Mouse (Mus musculus) macrophage (primary cell): ENCODE results near the gene Smg6. TPM values are rescaled to one million over a fixed set of nuclear protein-coding genes. Genes with fewer than 3 reads are reported as not detected.
A peak's percentile ranks its signal among the peaks of the same experiment; 100 is the strongest.

ENCODE experiments used
- H3K27ac ChIP-seq: fragments of 350-480 bp; formaldehyde crosslinking; 2 replicates; pipeline ENCODE4 v1.9.0; 2021
- H3K36me3 ChIP-seq: fragments of 350-480 bp; formaldehyde crosslinking; 2 replicates; pipeline ENCODE4 v1.9.0; 2021; ENCODE audit errors: inconsistent target
- H3K4me3 ChIP-seq: fragments of 350-480 bp; formaldehyde crosslinking; 2 replicates; pipeline ENCODE4 v1.9.0; 2021; ENCODE audit errors: inconsistent target
- H3K79me2 ChIP-seq: fragments of 350-480 bp; formaldehyde crosslinking; 2 replicates; pipeline ENCODE4 v1.9.0; 2021; ENCODE audit errors: inconsistent target
- WGBS: methylation state at CpG from one replicate; pipeline ENCODE4 v1.1.7; 2026; ENCODE audit warnings: inconsistent platforms; ENCODE audit not compliant: missing documents; 5-methylcytosine and 5-hydroxymethylcytosine counted together
- polyA plus RNA-seq: library from polyadenylated mRNA; stranded (reverse); fragments of 250-400 nt; gene quantifications from 3 replicates; pipeline ENCODE4 v1.2.4, GENCODE M21; 2018; ENCODE audit warnings: inconsistent platforms
- total RNA-seq, 78 experiments: library from RNA; depleted of rRNA; stranded (reverse); fragments of 250-400 nt; gene quantifications; 1 replicate in 9 of 78; 2 replicates in 24 of 78; 3 replicates in 43 of 78; 4 replicates in 2 of 78; pipeline ENCODE4 v1.2.4; 2018; ENCODE audit warnings: inconsistent platforms in 56 of 78

Gene Smg6
- 100 to 1,000 TPM in 9 of 26 experiments, 10 to 100 TPM in 17; 35.8 to 143 (median 76.5) TPM for total RNA-seq (2018; cell fraction: chromatin; rRNA removed)
- 10 to 100 TPM in 16 of 26 experiments, 1 to 10 TPM in 10; 6.3 to 15.5 (median 10.5) TPM for total RNA-seq (2018; cell fraction: cytosol; rRNA removed)
- total RNA-seq (2018; cell fraction: nucleus; rRNA removed) = 10 to 100 TPM; 15.6 to 86.5 (median 33.3) TPM
- polyA plus RNA-seq = 9.2 to 19.0 TPM (median 10.1 TPM) in 3 replicates

DNA sequence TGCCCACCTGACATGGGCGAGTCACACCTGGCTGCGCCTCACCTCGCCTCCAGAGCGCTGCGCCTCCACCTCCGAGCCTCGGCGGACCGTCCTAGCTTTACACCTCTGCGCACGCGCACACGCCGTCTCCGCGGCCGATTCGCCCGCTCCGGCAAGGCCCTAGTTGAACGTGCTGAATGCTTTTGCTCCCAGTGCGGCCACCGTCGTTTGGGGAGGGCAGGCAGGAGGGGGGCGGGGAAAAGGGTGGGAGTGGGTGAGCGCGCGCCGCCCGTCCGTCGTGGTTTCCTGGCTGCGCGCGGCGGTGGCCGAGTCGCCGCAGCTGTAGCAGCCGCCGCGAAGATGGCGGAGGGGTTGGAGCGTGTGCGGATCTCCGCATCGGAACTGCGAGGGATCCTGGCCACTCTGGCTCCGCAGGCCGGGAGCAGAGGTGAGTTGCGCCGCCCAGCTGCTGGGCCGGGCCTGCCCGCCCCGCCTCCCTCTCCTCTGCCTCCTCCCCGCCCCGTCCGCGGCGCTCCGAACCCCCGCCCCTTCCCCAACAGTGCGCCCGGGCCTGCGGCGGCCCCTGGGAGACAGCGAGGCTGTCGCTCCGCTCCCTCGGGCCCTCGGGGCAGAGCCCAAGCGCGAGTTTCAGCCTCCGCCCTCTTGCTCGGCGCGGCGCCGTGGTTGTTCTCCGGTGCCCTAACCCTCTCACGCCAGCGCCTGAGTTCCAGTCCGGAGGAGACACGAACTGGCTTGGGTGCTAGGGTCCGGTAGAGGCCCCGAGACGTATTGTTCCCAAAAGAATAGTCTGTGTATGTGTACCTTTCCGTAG, at the start of gene Smg6, which contains the start of gene Srr:
Gene Smg6, plus strand, starts transcription at position 247 of the 811 bp plus-strand sequence.
Gene Srr, minus strand, starts transcription at position 372 of the 811 bp plus-strand sequence.
- Histone ChIP-seq H3K27ac (peak within 1 kb of the TSS; percentile 58), H3K79me2 (peaks cover 54% of the 10 kb centered on the region), H3K4me3 (peak within 1 kb of the TSS; percentile 72), H3K36me3 (no peaks in the 10 kb centered on the region)
- WGBS = 2% methylated on average over 72 of the region's 88 CpGs

- 50% methylated on average over 9 of the region's 9 CpGs for WGBS
- Histone ChIP-seq H3K79me2 (no peaks in the 10 kb centered on the region), H3K36me3 (no peaks in the 10 kb centered on the region), H3K27ac (no peak overlapping the region), H3K4me3 (no peak overlapping the region)
Observed at GRCm38 (mm10) chr11:74876801-74877200, 48.8 kb upstream of the Smg6 start.

DNA sequence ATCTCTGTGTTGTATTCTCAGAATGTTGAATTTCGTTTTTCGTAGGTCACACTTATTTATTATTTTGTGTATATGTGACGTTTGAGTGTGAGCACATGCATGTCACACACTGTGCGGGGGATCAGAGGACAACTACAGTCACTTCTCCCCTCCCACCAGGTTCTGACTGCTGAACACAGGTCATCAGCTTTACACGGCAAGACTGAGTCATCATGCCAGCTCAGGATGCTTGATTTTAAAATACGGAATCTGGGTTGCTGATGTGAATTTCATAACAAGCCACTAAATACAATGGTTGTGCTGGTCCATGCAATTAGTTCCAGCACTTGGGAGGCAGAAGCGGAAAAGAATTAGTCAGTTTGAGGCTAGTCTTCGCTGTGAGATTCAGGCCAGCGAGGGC, 44.6 kb upstream of the Smg6 start:
- H3K79me2 ChIP-seq = no peaks in the 10 kb centered on the region
- WGBS = 91% methylated on average over 9 of the region's 9 CpGs
- no peak overlapping the region for H3K27ac ChIP-seq
- H3K4me3 ChIP-seq = no peak overlapping the region
- no peaks in the 10 kb centered on the region for H3K36me3 ChIP-seq

DNA sequence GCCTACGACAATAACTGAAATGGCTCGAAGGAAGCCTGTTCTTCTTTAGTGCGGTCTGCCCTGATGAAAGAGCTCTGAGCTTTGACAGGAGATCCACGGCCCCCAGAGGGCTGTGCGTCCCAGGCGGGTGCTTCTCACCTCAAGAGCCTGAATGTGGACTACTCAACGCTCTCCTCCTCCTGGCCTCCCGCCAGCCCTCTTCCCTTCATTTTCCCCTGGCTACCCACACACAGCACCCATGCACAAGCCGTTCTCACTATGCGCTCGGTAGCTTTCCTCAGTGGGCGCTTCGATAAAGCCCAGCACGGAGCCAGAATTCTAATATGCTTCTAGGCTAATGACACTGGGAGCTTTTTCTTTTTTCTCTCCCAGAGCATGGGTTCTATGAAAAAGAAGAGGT, 43.6 kb upstream of the Smg6 start:
- H3K79me2 ChIP-seq = no peaks in the 10 kb centered on the region
- H3K36me3 ChIP-seq = no peaks in the 10 kb centered on the region
- WGBS = 93% methylated on average over 14 of the region's 14 CpGs

GRCm38 (mm10) chr11:74883098-74883497, 42.5 kb upstream of the Smg6 start:
- no peak overlapping the region for H3K4me3 ChIP-seq
- 98% methylated on average over 10 of the region's 10 CpGs for WGBS
- H3K27ac ChIP-seq = no peak overlapping the region
- no peaks in the 10 kb centered on the region for H3K36me3 ChIP-seq
- no peaks in the 10 kb centered on the region for H3K79me2 ChIP-seq

More for the DNA sequence above, 43.6 kb upstream of the Smg6 start:
- Histone ChIP-seq H3K27ac (no peak overlapping the region), H3K4me3 (no peak overlapping the region)

DNA sequence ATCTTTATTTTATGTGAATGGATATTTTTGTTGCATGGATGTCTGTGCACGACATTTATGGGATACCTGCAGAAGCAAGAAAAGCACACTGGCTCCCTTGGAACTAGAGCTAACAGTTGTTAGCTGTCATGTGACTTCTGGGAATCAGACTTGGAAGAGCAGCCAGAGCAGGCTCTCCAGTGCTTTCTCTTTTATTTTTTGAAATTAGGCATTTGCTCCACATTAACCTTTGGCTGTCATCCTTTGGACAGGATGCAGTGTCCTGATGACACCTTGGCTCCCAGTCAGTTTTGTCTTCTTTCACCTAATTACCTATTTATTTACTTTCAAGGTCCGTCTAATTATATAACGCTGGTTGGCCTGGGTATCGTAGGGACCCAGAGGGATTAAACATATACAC, 31.0 kb upstream of the Smg6 start:
- 0 out of 2 replicates have a peak, but pooled peaks cover under 1% of the 10 kb centered on the region for H3K36me3 ChIP-seq
- no peak overlapping the region for H3K27ac ChIP-seq
- 92% methylated on average over 4 of the region's 4 CpGs for WGBS
- peaks cover 17% of the 10 kb centered on the region for H3K79me2 ChIP-seq
- H3K4me3 ChIP-seq = no peak overlapping the region

DNA sequence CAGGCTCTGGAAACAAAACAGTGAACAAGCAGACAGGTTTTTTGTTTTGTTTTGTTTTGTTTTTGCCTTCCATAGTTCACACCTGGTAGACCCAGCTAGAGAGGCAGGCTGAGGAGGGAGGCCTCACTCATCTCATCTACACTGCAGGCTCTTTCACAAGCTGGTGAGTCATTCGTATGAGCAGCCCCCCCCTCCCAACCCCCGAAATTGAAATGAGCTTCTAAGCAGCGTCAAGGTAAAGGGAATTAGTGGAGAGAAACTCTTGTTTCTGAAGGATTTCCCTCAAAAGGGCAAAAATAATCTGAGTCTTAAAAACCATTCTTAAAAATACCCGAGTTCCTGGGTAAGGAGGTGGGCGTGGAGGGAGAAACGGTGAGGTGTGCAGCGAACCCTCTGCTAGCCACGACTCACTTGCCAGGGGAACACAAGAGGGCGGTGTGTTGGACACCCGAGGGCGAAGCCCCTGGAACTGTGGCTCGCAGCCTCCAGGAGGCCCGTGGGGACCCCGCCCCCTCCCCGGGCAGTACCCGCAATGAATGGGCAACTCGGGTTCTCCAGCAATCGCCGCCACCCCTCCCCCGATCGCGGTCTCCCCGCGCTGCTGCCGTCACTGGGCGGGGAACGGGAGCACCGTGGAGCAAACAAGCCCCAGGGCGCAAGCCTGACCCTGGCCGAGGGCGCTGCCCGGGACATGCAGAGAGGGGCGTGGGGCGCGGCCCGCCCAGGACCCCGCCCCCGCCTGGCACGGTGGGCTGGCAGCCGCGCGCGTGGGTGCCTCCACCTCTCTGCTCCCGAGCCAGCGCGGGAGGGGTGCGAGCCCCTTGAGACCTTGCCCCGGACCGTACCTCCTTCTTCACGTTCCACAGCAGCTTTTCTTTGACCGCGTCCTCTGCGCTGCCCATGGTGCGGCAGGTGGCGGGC, 29.4 kb upstream of the Smg6 start:
- 2% methylated on average over 44 of the region's 55 CpGs for WGBS

GRCm38 (mm10) chr11:74896901-74897677, 28.5 kb upstream of the Smg6 start, which contains the start of gene Sgsm2:
Gene Sgsm2, minus strand, starts transcription at chr11:74897060.
- peak within 1 kb of the TSS; percentile 57 for H3K27ac ChIP-seq
- peaks cover 25% of the 10 kb centered on the region; the same call in 1 of the 2 replicates for H3K36me3 ChIP-seq
- peak within 1 kb of the TSS; percentile 99 for H3K4me3 ChIP-seq
- under 1% methylated on average over 74 of the region's 74 CpGs for WGBS
- H3K79me2 ChIP-seq = peaks cover 28% of the 10 kb centered on the region

More for the DNA sequence above, 29.4 kb upstream of the Smg6 start:
- Histone ChIP-seq H3K36me3 (peaks cover 17% of the 10 kb centered on the region; the same call in 1 of the 2 replicates), H3K4me3 (peak overlapping the region; percentile 14; the same call in 1 of the 2 replicates), H3K79me2 (peaks cover 28% of the 10 kb centered on the region), H3K27ac (no peak overlapping the region)

DNA sequence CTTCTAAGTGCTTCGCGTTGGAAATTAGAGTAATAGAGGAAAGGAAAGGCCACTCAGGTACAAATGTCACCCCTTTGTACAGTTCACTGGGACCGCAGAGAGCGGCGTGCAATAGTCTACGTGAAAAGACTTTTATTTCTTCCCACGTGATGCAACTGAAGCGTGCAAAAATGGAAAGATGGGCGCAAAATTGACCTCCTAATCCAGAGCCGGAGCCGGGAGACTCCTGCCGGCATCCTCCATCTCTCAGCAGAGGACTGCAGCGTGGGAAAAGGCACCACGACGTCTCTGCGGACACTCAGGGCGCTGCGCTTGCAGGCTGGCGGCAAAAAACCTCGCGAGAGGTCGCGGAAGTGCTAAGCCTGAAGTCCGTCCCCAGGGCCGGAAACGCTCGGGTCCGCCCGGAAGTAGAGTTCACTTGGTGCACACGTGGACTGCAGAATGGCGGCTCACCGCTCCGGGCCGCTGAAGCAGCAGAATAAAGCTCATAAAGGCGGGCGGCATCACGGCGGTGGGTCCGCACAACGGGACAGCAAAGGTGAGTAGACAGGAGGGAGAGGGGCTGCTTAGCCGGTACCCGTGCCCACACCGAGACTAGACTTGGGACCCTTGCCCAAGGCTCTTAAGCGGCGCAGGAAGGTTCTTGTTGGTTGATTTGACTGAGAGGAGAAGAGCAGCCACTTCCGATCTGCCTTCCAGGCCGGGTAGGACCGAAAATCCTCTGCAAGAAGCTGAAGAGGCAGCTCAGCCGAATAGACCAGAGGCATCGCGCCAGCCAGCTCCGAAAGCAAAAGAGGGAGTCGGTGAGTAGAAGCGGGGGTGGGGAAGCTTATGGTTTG, 27.7 kb upstream of the Smg6 start, which contains the start of gene Tsr1:
Gene Tsr1, plus strand, starts transcription at position 394 of the 839 bp plus-strand sequence.
- WGBS = 2% methylated on average over 54 of the region's 54 CpGs

GRCm38 (mm10) chr11:74898517-74898827, 27.2 kb upstream of the Smg6 start:
- Histone ChIP-seq H3K36me3 (peaks cover 38% of the 10 kb centered on the region), H3K27ac (peak overlapping the region; percentile 57), H3K79me2 (peaks cover 28% of the 10 kb centered on the region), H3K4me3 (peak overlapping the region; percentile 99)
- 0% methylated on average over 7 of the region's 7 CpGs for WGBS

More for the DNA sequence above, 27.7 kb upstream of the Smg6 start, which contains the start of gene Tsr1:
- Histone ChIP-seq H3K4me3 (peak within 1 kb of the TSS; percentile 99), H3K36me3 (peaks cover 32% of the 10 kb centered on the region), H3K79me2 (peaks cover 28% of the 10 kb centered on the region), H3K27ac (peak within 1 kb of the TSS; percentile 57)

DNA sequence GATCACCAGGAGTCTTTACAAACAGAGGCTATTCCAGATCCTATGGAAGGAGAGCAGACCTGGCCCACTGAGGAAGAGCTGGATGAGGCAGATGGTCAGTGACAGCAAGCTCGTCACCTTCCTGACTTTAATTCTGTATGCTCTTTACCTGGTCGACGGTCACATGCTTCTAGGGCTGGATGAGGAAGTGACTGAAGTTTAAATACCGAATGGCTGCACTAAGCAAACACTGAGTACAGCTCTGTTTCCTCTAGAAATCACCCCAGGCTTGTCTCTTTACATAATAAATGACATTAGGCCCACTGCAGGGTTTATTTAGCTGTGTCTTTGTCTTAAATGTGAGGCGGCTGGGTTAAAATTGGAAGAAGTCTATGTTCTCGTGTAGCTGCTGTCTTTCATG, 24.1 kb upstream of the Smg6 start:
- 77% methylated on average over 6 of the region's 6 CpGs for WGBS
- Histone ChIP-seq H3K4me3 (no peak overlapping the region), H3K27ac (no peak overlapping the region), H3K79me2 (peaks cover 28% of the 10 kb centered on the region), H3K36me3 (peaks cover 68% of the 10 kb centered on the region)

GRCm38 (mm10) chr11:74902416-74902815, 23.2 kb upstream of the Smg6 start:
- peaks cover 28% of the 10 kb centered on the region for H3K79me2 ChIP-seq
- 86% methylated on average over 4 of the region's 5 CpGs for WGBS
- peaks cover 77% of the 10 kb centered on the region for H3K36me3 ChIP-seq
- H3K4me3 ChIP-seq = no peak overlapping the region
- no peak overlapping the region for H3K27ac ChIP-seq

GRCm38 (mm10) chr11:74907850-74908249, 17.8 kb upstream of the Smg6 start:
- H3K4me3 ChIP-seq = no peak overlapping the region
- no peaks in the 10 kb centered on the region for H3K79me2 ChIP-seq
- no peak overlapping the region for H3K27ac ChIP-seq
- WGBS = 92% methylated on average over 6 of the region's 6 CpGs
- peaks cover 68% of the 10 kb centered on the region for H3K36me3 ChIP-seq
